Mouse (Mus musculus): ENCODE data around the gene Vps35l. TPM values are rescaled to one million over a fixed set of nuclear protein-coding genes. Genes with fewer than 3 reads are reported as not detected.

Gene Vps35l
- total and polyA plus RNA-seq, 2 experiments from 2014 or later: 85.6 to 92.1 TPM

DNA sequence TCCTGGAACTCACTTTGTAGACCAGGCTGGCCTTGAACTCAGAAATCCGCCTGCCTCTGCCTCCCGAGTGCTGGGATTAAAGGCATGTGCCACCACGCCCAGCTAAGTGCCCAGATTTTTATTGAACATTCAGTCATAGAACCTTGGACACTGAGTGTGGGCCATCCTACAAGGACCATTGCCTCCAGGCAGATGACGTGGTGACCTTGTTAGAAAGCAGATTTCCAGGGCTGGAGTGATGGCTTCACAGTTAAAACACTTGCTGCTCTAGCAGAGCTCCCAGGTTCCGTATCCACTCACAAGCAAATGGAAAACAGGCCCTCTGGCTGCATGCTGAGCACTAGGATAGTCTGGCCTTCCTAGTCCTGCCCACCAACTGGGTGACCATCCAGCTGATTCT lies 4.7 kb downstream of the Vps35l start:
- no peak overlapping the region for H3K4me2 ChIP-seq (ENCODE audit: low read depth, low read length)
- ATAC-seq (no peak), DNase-seq (ENCODE audit: low spot score) (no peak)
- H3K4me3 ChIP-seq (ENCODE audit: low read length): no peak overlapping the region
- H3K9ac ChIP-seq (replicated peaks; ENCODE audit: low read length): no peak overlapping the region
- no peak for TF ChIP-seq CTCF (IDR thresholded peaks at IDR 0.05; ENCODE audit: low read depth)
- WGBS: 93% methylated on average over 5 of the region's 5 CpGs
- no peaks in the 10 kb centered on the region for H3K9me3 ChIP-seq (ENCODE audit: low read length)
- no peaks in the 10 kb centered on the region for H3K27me3 ChIP-seq (ENCODE audit: insufficient read depth, low read length)
- peaks cover 24% of the 10 kb centered on the region for H3K36me3 ChIP-seq (ENCODE audit: insufficient read depth, low read length)
- no peak overlapping the region for H3K27ac ChIP-seq
- 0 out of 2 replicates have a peak, but pooled peaks cover 9% of the 10 kb centered on the region for H3K4me1 ChIP-seq (ENCODE audit: insufficient read depth, low read length)

DNA sequence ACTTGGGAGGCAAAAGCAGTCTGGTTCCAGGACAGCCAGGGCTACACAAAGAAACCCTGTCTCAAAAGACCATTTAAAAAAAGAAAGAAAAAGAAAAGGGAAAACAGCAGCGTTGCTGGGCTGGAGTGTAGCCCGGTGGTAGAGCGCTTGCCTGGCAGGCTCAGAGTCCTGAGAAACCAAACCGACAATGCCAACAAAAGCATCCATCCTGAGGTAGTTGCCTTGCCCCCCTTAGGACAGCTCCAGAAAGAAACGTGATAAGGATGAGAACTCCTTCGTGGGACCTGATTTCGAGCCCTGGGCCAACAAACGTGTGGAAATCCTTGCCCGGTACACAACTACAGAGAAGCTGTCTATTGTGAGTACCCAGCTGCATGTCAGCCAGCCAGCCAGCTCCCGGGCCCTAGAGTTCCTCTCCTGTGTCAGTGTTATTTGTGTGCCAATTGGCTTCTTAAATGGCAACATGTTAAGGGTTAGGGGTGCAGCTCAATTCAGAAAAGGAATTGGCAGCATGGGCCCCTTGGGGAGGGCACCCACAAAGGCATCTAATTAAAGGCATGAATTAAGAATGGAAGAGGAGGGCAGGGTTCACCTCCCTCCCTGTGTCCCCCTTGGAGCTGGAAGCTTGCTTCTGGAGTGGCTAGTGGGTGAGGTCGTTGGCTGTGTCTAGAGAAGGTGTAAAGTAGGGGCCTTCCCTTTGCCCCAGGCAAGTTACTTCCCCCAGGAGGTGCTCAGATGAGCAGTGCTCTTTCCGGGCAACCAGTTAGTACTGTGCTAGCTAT lies 8.1 kb downstream of the Vps35l start:
- peak; percentile 61 for DNase-seq (ENCODE audit: low spot score)
- H3K4me3 ChIP-seq (ENCODE audit: low read length): no peak overlapping the region
- peak; percentile 89 for ATAC-seq
- no peaks in the 10 kb centered on the region for H3K9me3 ChIP-seq (ENCODE audit: low read length)
- no peak for TF ChIP-seq CTCF (IDR thresholded peaks at IDR 0.05; ENCODE audit: low read depth)
- WGBS: 69% methylated on average over 12 of the region's 12 CpGs
- H3K4me1 ChIP-seq (ENCODE audit: insufficient read depth, low read length): no peaks in the 10 kb centered on the region
- H3K4me2 ChIP-seq (ENCODE audit: low read depth, low read length): no peak overlapping the region
- no peaks in the 10 kb centered on the region for H3K27me3 ChIP-seq (ENCODE audit: insufficient read depth, low read length)
- H3K27ac ChIP-seq: 0 out of 2 replicates have a peak overlapping the region, but pooled peaks have one; percentile 15
- no peak overlapping the region for H3K9ac ChIP-seq (replicated peaks; ENCODE audit: low read length)
- H3K36me3 ChIP-seq (ENCODE audit: insufficient read depth, low read length): peaks cover 38% of the 10 kb centered on the region

DNA sequence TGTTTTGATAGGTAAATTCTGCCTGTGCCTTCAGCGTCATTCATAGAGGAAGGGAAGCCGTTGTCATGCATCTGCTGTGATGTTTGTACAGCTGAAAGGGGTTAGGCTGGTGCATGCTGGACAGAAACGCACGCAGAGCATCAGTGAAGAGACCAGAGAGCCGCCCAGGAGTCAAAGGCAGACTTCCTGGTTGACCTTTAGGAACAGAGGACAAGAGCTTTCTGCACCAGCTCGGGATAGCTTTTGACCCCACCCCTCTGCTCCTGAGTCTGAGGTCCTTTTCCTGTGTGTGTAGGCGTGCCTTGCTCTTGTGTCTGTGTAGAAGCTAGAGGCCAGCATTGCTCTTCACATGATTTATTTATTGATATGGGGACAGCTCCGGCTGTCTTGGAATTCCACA lies 9.7 kb downstream of the Vps35l start:
- DNase-seq (ENCODE audit: low spot score) (no peak), ATAC-seq (no peak)
- 84% methylated on average over 8 of the region's 8 CpGs for WGBS
- Histone ChIP-seq H3K27ac (no peak overlapping the region), H3K9me3 (ENCODE audit: low read length) (no peaks in the 10 kb centered on the region), H3K9ac (replicated peaks; ENCODE audit: low read length) (no peak overlapping the region), H3K4me1 (ENCODE audit: insufficient read depth, low read length) (no peaks in the 10 kb centered on the region), H3K36me3 (ENCODE audit: insufficient read depth, low read length) (peaks cover 47% of the 10 kb centered on the region), H3K27me3 (ENCODE audit: insufficient read depth, low read length) (no peaks in the 10 kb centered on the region), H3K4me3 (ENCODE audit: low read length) (no peak overlapping the region), H3K4me2 (ENCODE audit: low read depth, low read length) (no peak overlapping the region)
- TF ChIP-seq CTCF (IDR thresholded peaks at IDR 0.05; ENCODE audit: low read depth): no peak

- H3K36me3 ChIP-seq (ENCODE audit: insufficient read depth, low read length): peaks cover 53% of the 10 kb centered on the region
- no peaks in the 10 kb centered on the region for H3K4me1 ChIP-seq (ENCODE audit: insufficient read depth, low read length)
- no peak overlapping the region for H3K27ac ChIP-seq
- ATAC-seq (no peak), DNase-seq (ENCODE audit: low spot score) (no peak)
- no peaks in the 10 kb centered on the region for H3K27me3 ChIP-seq (ENCODE audit: insufficient read depth, low read length)
- H3K4me2 ChIP-seq (ENCODE audit: low read depth, low read length): no peak overlapping the region
- H3K4me3 ChIP-seq (ENCODE audit: low read length): no peak overlapping the region
- no peak for TF ChIP-seq CTCF (IDR thresholded peaks at IDR 0.05; ENCODE audit: low read depth)
- 89% methylated on average over 7 of the region's 7 CpGs for WGBS
- H3K9ac ChIP-seq (replicated peaks; ENCODE audit: low read length): no peak overlapping the region
- H3K9me3 ChIP-seq (ENCODE audit: low read length): no peaks in the 10 kb centered on the region
Observed at GRCm38 (mm10) chr7:118751625-118752024, 11.6 kb downstream of the Vps35l start.

DNA sequence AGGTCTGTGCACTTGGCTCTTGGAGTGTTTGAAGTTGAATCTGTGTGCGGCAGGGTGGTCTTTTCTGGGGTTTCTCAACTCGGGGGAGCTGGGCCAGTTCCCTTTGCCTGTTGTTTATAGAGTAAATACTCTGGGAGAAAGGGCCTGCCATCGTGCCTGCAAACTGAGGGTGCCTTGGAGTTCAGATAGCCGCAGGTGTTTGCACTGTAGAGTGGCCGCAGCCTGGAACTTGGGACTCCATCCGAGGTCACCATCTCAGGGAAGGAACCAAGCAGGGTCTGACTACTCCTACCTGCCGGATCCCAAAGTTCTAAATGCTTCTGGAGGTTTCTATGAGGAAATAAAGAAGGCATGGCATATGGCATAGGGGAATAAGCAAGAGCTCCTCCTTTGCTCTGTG lies 15.7 kb downstream of the Vps35l start:
- no peak overlapping the region for H3K9ac ChIP-seq (replicated peaks; ENCODE audit: low read length)
- no peak for TF ChIP-seq CTCF (IDR thresholded peaks at IDR 0.05; ENCODE audit: low read depth)
- H3K4me2 ChIP-seq (ENCODE audit: low read depth, low read length): no peak overlapping the region
- H3K36me3 ChIP-seq (ENCODE audit: insufficient read depth, low read length): peaks cover 37% of the 10 kb centered on the region
- no peak overlapping the region for H3K27ac ChIP-seq
- WGBS: 81% methylated on average over 7 of the region's 7 CpGs
- H3K4me3 ChIP-seq (ENCODE audit: low read length): no peak overlapping the region
- no peaks in the 10 kb centered on the region for H3K27me3 ChIP-seq (ENCODE audit: insufficient read depth, low read length)
- H3K9me3 ChIP-seq (ENCODE audit: low read length): no peaks in the 10 kb centered on the region
- no peaks in the 10 kb centered on the region for H3K4me1 ChIP-seq (ENCODE audit: insufficient read depth, low read length)
- ATAC-seq: no peak
- DNase-seq (ENCODE audit: low spot score): no peak

- WGBS: 96% methylated on average over 24 of the region's 24 CpGs
- no peaks in the 10 kb centered on the region for H3K9me3 ChIP-seq (ENCODE audit: low read length)
- no peak overlapping the region for H3K27ac ChIP-seq
- ATAC-seq: no peak
- no peak for TF ChIP-seq CTCF (IDR thresholded peaks at IDR 0.05; ENCODE audit: low read depth)
- no peak overlapping the region for H3K9ac ChIP-seq (replicated peaks; ENCODE audit: low read length)
- no peaks in the 10 kb centered on the region for H3K4me1 ChIP-seq (ENCODE audit: insufficient read depth, low read length)
- peaks cover 46% of the 10 kb centered on the region for H3K36me3 ChIP-seq (ENCODE audit: insufficient read depth, low read length)
- H3K4me2 ChIP-seq (ENCODE audit: low read depth, low read length): no peak overlapping the region
- no peaks in the 10 kb centered on the region for H3K27me3 ChIP-seq (ENCODE audit: insufficient read depth, low read length)
- no peak overlapping the region for H3K4me3 ChIP-seq (ENCODE audit: low read length)
- DNase-seq (ENCODE audit: low spot score): no peak
Observed at GRCm38 (mm10) chr7:118756490-118757265, 16.7 kb downstream of the Vps35l start.

Measured in hindbrain, postnatal 0 days (tissue).